Mouse (Mus musculus) neural tube, embryonic 12.5 days (tissue): ENCODE data around the gene Man1b1. TPM values are rescaled to one million over a fixed set of nuclear protein-coding genes. Genes with fewer than 3 reads are reported as not detected.

Experiments used
- ATAC-seq: fragments of 200-750 bp; cut with Nextera tagmentation; 2 replicates; pipeline ENCODE4 v1.8.0; 2017; ENCODE audit warnings: low read depth, mild to moderate bottlenecking, moderate TSS enrichment, moderate library complexity; ENCODE audit not compliant: low FRiP score
- H3K27ac ChIP-seq: fragments of 300-500 bp; sonication (generic); 2 replicates; pipeline ENCODE4 v1.5.1; 2016
- H3K27me3 ChIP-seq: fragments of 300-500 bp; sonication (generic); replicated peaks from 2 replicates; pipeline ENCODE4 v1.6.1; 2016; ENCODE audit warnings: mild to moderate bottlenecking
- H3K36me3 ChIP-seq: fragments of 300-500 bp; sonication (generic); 2 replicates; pipeline ENCODE4 v1.6.1; 2016; ENCODE audit warnings: mild to moderate bottlenecking
- H3K4me1 ChIP-seq: fragments of 300-500 bp; sonication (generic); 2 replicates; pipeline ENCODE4 v1.6.1; 2016
- H3K4me2 ChIP-seq: fragments of 300-500 bp; sonication (generic); replicated peaks from 2 replicates; pipeline ENCODE4 v1.6.1; 2016; ENCODE audit warnings: mild to moderate bottlenecking
- H3K4me3 ChIP-seq: fragments of 300-500 bp; sonication (generic); 2 replicates; pipeline ENCODE4 v1.5.1; 2016
- H3K9ac ChIP-seq: fragments of 300-500 bp; sonication (generic); 2 replicates; pipeline ENCODE4 v1.6.1; 2016; ENCODE audit warnings: mild to moderate bottlenecking
- H3K9me3 ChIP-seq: fragments of 300-500 bp; sonication (generic); 2 replicates; pipeline ENCODE4 v1.6.1; 2016; ENCODE audit warnings: mild to moderate bottlenecking
- WGBS: fragments of 180-500 bp; shearing (Covaris S2); methylation state at CpG from one replicate; pipeline ENCODE4 v1.1.7; 2016; 5-methylcytosine and 5-hydroxymethylcytosine counted together
- polyA plus RNA-seq: library from polyadenylated mRNA; unstranded; fragments of >200 nt; fragmentation: Nextera tagmentation; extraction: Ambion mirVana; gene quantifications from 2 replicates; pipeline ENCODE4 v1.2.1, GENCODE M21; 2016

Gene Man1b1
- polyA plus RNA-seq, 1 experiment from 2014 or later, result 70.3 TPM

GRCm38 (mm10) chr2:25311491-25311891, 20.6 kb upstream of the Man1b1 start:
- ATAC-seq, result no peak
- Histone ChIP-seq H3K27me3 (peaks cover 93% of the 10 kb centered on the region), H3K9me3 (no peaks in the 10 kb centered on the region)

GRCm38 (mm10) chr2:25318119-25318966, 13.8 kb upstream of the Man1b1 start:
- 5% methylated on average over 31 of the region's 31 CpGs for WGBS
- Histone ChIP-seq H3K9me3 (no peaks in the 10 kb centered on the region), H3K4me3 (peak overlapping the region; percentile 41), H3K27ac (no peak overlapping the region), H3K4me1 (0 out of 2 replicates have a peak, but pooled peaks cover 6% of the 10 kb centered on the region), H3K4me2 (peak overlapping the region; percentile 72), H3K36me3 (no peaks in the 10 kb centered on the region), H3K9ac (peak overlapping the region; percentile 47; the same call in 1 of the 2 replicates), H3K27me3 (peaks cover 66% of the 10 kb centered on the region)
- peak; percentile 56 for ATAC-seq

More at GRCm38 (mm10) chr2:25311491-25311891, 20.6 kb upstream of the Man1b1 start:
- H3K27ac ChIP-seq, result no peak overlapping the region
- H3K36me3 ChIP-seq, result no peaks in the 10 kb centered on the region
- WGBS, result 5% methylated on average over 11 of the region's 11 CpGs
- no peaks in the 10 kb centered on the region for H3K4me1 ChIP-seq
- H3K9ac ChIP-seq, result no peak overlapping the region
- H3K4me2 ChIP-seq, result no peak overlapping the region
- H3K4me3 ChIP-seq, result no peak overlapping the region

GRCm38 (mm10) chr2:25318971-25319773, 13.0 kb upstream of the Man1b1 start, which contains the start of gene Grin1:
TSS of gene Grin1 (minus strand) at chr2:25319187.
- Histone ChIP-seq H3K27me3 (peaks cover 59% of the 10 kb centered on the region), H3K4me3 (peak within 1 kb of the TSS; percentile 41), H3K27ac (no peak within 1 kb of the TSS), H3K9ac (peak within 1 kb of the TSS; percentile 47; the same call in 1 of the 2 replicates), H3K9me3 (no peaks in the 10 kb centered on the region), H3K36me3 (no peaks in the 10 kb centered on the region), H3K4me1 (0 out of 2 replicates have a peak, but pooled peaks cover 6% of the 10 kb centered on the region), H3K4me2 (peak within 1 kb of the TSS; percentile 72)
- ATAC-seq, result peak; percentile 76
- WGBS, result 10% methylated on average over 58 of the region's 58 CpGs

GRCm38 (mm10) chr2:25320084-25320483, 12.1 kb upstream of the Man1b1 start:
- Histone ChIP-seq H3K9me3 (no peaks in the 10 kb centered on the region), H3K9ac (no peak overlapping the region), H3K36me3 (no peaks in the 10 kb centered on the region), H3K4me3 (no peak overlapping the region), H3K27me3 (peaks cover 51% of the 10 kb centered on the region), H3K4me1 (0 out of 2 replicates have a peak, but pooled peaks cover 6% of the 10 kb centered on the region), H3K27ac (no peak overlapping the region), H3K4me2 (no peak overlapping the region)
- no peak for ATAC-seq
- WGBS, result 39% methylated on average over 2 of the region's 2 CpGs

- Histone ChIP-seq H3K4me1 (0 out of 2 replicates have a peak, but pooled peaks cover under 1% of the 10 kb centered on the region), H3K27me3 (no peaks in the 10 kb centered on the region), H3K4me2 (no peak overlapping the region), H3K9me3 (no peaks in the 10 kb centered on the region), H3K36me3 (no peaks in the 10 kb centered on the region), H3K27ac (no peak overlapping the region), H3K4me3 (no peak overlapping the region), H3K9ac (no peak overlapping the region)
- no peak for ATAC-seq
- WGBS, result 86% methylated on average over 2 of the region's 2 CpGs
Observed at GRCm38 (mm10) chr2:25326036-25326435, 6.1 kb upstream of the Man1b1 start.

- Histone ChIP-seq H3K4me1 (peaks cover 12% of the 10 kb centered on the region), H3K27me3 (no peaks in the 10 kb centered on the region), H3K4me2 (no peak overlapping the region), H3K36me3 (no peaks in the 10 kb centered on the region), H3K9ac (no peak overlapping the region), H3K4me3 (no peak overlapping the region), H3K27ac (no peak overlapping the region), H3K9me3 (no peaks in the 10 kb centered on the region)
- WGBS, result 33% methylated on average over 7 of the region's 7 CpGs
- ATAC-seq, result no peak
Observed at GRCm38 (mm10) chr2:25328440-25328839, 3.7 kb upstream of the Man1b1 start.

GRCm38 (mm10) chr2:25331470-25331869, 668 bp upstream of the Man1b1 start:
- Histone ChIP-seq H3K4me3 (peak overlapping the region; percentile 86), H3K9me3 (no peaks in the 10 kb centered on the region), H3K9ac (no peak overlapping the region; the same call in 1 of the 2 replicates), H3K4me1 (peaks cover 17% of the 10 kb centered on the region), H3K4me2 (peak overlapping the region; percentile 95), H3K27me3 (no peaks in the 10 kb centered on the region), H3K27ac (no peak overlapping the region), H3K36me3 (peaks cover 25% of the 10 kb centered on the region)
- no peak for ATAC-seq
- 60% methylated on average over 9 of the region's 9 CpGs for whole genome bisulfite sequencing

- H3K27ac ChIP-seq, result no peak overlapping the region
- ATAC-seq, result no peak
- no peaks in the 10 kb centered on the region for H3K9me3 ChIP-seq
- WGBS, result 76% methylated on average over 2 of the region's 2 CpGs
- peak overlapping the region; percentile 95 for H3K4me2 ChIP-seq
- H3K36me3 ChIP-seq, result peaks cover 46% of the 10 kb centered on the region
- H3K4me1 ChIP-seq, result peaks cover 17% of the 10 kb centered on the region
- H3K9ac ChIP-seq, result peak overlapping the region; percentile 85; the same call in 1 of the 2 replicates
- peak overlapping the region; percentile 86 for H3K4me3 ChIP-seq
- H3K27me3 ChIP-seq, result no peaks in the 10 kb centered on the region
Observed at GRCm38 (mm10) chr2:25333569-25333968, 1.4 kb downstream of the Man1b1 start.

- 92% methylated on average over 6 of the region's 6 CpGs for WGBS
- Histone ChIP-seq H3K27ac (no peak overlapping the region), H3K9ac (no peak overlapping the region), H3K36me3 (peaks cover 83% of the 10 kb centered on the region), H3K9me3 (no peaks in the 10 kb centered on the region), H3K27me3 (no peaks in the 10 kb centered on the region), H3K4me3 (no peak overlapping the region), H3K4me2 (no peak overlapping the region), H3K4me1 (peaks cover 7% of the 10 kb centered on the region)
- no peak for ATAC-seq
Observed at GRCm38 (mm10) chr2:25338303-25338702, 6.2 kb downstream of the Man1b1 start.

GRCm38 (mm10) chr2:25348162-25348561, 16.0 kb downstream of the Man1b1 start:
- no peak overlapping the region for H3K4me3 ChIP-seq
- no peaks in the 10 kb centered on the region for H3K4me1 ChIP-seq
- H3K9me3 ChIP-seq, result no peaks in the 10 kb centered on the region
- H3K36me3 ChIP-seq, result peaks cover 92% of the 10 kb centered on the region
- no peak overlapping the region for H3K9ac ChIP-seq
- 96% methylated on average over 7 of the region's 7 CpGs for WGBS
- H3K27ac ChIP-seq, result no peak overlapping the region
- ATAC-seq, result no peak
- no peaks in the 10 kb centered on the region for H3K27me3 ChIP-seq
- H3K4me2 ChIP-seq, result no peak overlapping the region

- Histone ChIP-seq H3K9ac (no peak overlapping the region), H3K36me3 (peaks cover 78% of the 10 kb centered on the region), H3K4me2 (no peak overlapping the region), H3K27me3 (no peaks in the 10 kb centered on the region), H3K9me3 (no peaks in the 10 kb centered on the region), H3K27ac (no peak overlapping the region), H3K4me3 (no peak overlapping the region), H3K4me1 (no peaks in the 10 kb centered on the region)
- ATAC-seq, result no peak
- 94% methylated on average over 4 of the region's 4 CpGs for WGBS
Observed at GRCm38 (mm10) chr2:25349499-25349898, 17.4 kb downstream of the Man1b1 start.

GRCm38 (mm10) chr2:25350701-25351100, 18.6 kb downstream of the Man1b1 start:
- Histone ChIP-seq H3K27me3 (no peaks in the 10 kb centered on the region), H3K9ac (no peak overlapping the region), H3K4me1 (peaks cover 9% of the 10 kb centered on the region), H3K4me2 (no peak overlapping the region), H3K9me3 (no peaks in the 10 kb centered on the region), H3K36me3 (peaks cover 66% of the 10 kb centered on the region), H3K4me3 (no peak overlapping the region), H3K27ac (no peak overlapping the region)
- no peak for ATAC-seq
- 94% methylated on average over 3 of the region's 3 CpGs for WGBS
